Mouse (Mus musculus) lung, postnatal 4 days (tissue): ENCODE measurements at regions not wholly inside any gene's neighbourhood (a gene's known extent, or its start where the extent isn't known, plus 50 kb on each side); places are given as distances from the start of the nearest gene placed in this dataset.

ENCODE experiments used
- DNase-seq, 2 experiments: peaks; one replicate each; pipeline ENCODE4 v3.0.0; 2021

DNA sequence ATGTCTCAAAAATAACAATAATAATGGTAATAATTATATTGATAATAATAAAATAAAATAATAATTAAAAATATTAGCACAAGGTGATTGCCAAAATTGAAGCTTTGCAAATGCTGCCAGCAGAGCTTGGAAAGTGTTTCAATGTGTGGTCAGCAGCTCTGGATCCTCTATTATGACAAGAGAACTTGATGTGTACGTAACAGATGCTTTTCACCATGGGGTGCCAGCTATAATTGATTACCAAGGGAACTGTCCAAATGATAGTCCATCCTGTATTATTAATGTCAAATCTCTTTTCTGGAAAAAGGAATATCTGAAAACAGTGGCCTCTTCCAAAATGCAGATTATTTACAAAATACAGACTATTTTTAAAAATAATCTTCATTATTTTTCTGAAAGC is 419.2 kb downstream of the Plk2 start:
- DNase-seq: no peak

DNA sequence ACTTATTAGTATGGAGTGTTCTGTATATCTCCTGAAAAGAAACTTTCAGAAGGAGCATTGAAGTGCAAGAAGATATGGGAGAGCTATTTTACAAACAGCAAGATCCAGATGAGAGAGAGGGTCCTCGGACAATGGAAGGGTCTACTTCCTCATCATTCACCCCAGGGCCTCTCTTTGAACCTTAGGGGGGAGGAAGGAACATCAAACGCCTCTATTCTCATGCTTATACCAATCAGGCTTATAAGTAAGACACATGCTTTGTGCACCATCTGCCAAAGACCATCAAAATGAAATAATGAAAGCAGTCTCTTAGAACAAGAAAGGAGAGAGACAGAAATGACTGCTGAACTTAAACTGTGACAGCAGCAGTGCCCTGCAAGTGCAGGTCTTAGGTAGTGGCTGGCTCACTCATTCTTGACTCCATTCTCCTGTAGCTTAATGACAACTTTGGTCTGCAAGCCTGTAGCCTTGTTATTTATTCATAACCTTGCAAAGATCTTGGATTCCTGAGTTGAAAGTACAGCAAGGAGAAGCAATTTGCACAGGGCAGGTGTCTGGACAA is 424.5 kb downstream of the Plk2 start:
- no peak for DNase-seq

DNA sequence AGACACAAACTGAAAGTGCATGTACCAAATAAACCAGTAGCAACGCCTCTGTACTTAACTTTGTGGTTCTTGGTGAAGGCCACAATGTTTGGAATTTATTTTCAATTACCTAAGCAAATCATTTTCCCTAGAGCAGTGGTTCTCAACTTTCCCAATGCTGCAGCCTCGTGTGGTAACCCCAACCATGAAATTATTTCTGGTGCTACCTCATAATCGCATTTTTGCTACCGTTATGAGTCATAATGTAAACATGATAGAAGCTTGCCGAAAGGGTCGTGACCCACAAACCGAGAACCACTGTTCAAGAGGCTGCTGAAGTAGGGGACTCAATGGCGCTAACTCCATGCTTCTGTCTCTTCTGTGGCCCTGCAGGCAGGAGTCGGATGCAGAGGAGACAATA is 429.9 kb upstream of the Actbl2 start:
- DNase-seq: no peak

DNA sequence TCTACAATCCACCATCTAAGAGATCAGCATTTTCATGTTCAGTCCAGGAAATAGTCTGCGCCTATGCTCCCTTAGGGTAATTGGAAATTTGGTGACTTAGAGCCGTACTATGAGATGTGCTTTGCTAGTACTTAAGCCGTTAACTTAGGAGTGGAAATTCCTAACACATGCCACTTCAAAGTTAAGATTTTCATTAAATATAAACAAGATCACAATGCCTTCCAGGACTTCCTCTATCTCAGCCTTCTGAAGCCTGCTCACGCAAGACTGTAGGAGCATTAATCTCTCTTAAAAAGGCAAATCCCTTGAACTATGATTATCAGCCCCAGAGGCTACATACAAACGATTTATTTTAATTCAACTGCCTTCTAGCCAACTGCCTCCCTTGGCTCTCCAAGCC is 422.4 kb upstream of the Actbl2 start:
- DNase-seq: no peak

DNA sequence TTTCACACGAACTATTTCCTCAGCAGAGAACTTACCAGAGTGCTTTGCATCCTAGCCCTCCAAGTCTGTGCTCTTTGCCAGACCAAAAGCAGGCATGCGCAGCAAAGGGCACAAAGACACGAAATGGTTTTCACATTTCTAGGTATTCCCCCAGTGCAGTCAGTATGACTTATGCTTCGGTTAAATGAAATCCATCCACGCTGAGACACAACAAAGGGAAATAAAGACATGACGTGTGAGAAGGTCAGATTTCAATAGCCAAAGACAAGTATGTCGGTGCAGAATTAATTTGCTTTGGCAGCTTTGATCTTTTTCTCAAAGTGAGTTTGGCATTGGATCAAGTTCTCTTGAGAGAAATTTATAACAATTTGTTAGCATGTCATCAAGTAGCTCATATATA is 417.9 kb upstream of the Actbl2 start:
- DNase-seq: no peak

DNA sequence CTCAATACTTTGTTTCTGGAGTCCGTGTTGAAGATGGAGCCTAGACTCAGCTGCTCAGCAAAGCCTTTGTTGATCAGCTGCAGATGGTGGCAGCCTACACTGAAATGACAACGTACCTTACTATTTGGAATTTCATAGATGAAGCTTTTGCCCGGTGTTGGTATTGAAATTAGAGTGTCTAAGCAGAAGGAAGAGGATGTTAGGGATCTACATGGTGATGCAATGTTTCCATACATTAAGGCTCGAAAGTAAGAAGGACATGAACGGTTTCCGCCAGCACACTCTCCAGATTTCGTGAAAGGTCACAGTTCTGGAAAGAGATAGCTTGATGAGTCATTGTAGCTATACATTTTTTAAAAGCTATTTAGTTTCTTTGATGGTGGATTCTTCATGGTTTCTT is 412.9 kb upstream of the Actbl2 start:
- no peak for DNase-seq

DNA sequence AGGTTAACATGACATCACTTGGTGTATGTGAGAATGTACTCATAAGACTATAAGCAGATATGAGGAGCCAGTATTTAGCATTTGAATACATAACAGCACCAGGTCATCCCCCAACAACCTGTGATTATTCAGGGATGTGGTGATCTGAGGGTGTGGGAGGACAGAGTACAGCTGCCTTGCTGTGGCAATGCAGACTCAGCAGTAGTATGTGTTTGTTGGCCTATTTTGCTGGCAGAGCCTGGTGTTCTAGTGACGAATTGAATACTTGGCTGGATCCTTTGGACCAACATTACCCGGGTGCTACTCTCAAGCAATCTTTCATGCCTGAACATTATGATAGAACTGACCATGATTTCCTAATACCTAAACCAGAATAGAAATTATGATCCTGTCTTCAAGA is 409.1 kb upstream of the Actbl2 start:
- peak; percentile 49 to 81 for DNase-seq

DNA sequence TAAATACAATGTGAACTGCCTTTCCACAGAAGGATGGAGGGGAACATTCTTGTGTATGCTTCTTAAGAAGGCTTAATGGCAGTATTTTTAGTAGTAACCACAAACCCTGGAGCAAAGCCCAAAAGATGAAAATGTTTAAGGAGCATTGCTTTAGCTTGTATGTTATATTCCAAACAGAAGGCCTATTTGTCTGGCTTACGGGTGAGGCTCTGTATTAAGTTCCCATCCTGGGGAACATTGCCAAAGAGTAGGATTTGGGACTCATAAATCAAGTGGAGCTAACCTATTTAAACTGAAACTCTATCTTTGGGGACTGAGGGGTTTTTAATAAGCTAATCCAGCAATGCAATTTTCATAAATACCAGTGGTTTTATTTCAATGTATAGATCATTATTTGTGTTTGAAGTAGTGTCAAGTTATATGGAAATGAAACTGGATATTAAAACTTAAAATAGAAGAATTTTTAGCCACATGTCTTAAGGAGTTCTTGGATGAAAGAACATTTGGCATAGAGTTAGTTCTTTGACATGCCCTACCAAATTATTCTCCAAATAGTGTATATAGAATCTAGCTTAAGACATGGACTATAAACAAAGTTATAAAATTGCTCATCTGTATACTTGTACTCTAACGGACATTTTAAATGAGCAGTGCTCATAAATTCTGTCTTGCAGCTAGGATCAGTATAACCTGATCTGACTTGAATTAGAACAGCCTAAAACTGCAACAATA is 401.7 kb upstream of the Actbl2 start:
- no peak for DNase-seq

DNA sequence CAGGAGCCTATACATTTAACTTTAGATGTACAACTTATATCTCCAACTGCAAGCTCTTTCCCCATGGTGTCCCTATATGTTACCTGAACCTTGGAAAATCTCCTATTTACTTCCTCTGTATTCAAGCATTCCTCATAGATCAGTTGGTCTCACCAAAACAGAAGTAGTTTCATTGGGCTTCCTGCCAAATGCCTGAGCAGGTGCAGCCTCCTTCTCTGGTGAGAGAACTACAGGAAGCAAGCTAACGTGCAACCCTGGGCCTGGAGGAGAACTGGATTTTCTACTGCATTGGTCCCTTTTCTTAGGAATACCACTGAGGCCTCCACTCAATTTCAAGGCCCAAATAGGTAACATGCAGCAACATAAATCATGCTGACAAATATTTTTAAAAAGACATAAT is 400.6 kb upstream of the Actbl2 start:
- DNase-seq: peak in 1 of 2 experiments; percentile 8

DNA sequence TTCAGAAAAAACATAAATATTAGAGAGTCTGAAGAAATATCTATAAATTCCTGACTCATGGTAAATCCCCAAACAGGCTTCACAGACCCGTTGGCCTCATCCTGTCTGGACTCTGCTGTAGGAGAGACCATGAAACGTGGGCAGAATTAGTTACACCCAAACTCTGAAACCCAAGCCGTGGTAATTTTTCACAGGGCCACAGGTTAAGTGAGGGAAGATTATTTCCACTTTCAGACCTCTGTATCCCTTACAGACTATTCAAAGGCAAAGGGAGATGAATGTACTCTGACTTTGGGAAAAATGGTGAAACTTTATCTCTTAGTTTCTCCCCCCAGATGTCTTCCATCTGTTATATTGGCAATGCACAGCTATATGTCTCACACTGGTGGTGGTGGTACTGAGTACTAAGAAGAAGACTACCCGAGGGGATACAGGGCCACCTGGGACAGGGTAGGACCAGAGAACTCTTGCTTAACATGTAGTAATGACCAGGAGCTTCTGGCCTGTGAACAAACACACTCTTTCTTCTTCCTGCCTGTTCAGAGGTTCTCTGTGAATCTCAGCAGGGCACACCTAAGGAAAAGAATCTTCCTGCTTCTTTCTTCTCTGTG is 388.8 kb upstream of the Actbl2 start:
- DNase-seq: no peak

DNA sequence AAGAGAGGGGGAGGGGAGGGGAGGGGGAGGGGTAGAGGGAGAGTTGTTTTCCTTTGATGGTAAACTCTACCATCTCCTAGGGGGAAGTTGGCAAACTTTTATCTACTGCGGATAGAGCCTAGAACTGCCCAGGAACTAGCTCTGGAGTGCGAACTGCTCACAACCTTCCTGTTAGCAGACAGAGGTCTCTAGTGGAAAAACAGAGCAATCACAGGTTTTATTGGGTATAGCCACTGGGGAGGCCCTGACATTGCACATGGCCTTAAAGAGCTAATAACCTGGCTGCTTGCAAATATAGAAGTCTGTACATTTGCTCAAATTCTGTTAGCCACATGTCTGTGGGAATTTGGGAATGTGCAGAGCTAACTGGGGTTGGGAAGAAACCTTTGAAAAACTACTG is 388.1 kb upstream of the Actbl2 start:
- DNase-seq: peak in 1 of 2 experiments; percentile 24

DNA sequence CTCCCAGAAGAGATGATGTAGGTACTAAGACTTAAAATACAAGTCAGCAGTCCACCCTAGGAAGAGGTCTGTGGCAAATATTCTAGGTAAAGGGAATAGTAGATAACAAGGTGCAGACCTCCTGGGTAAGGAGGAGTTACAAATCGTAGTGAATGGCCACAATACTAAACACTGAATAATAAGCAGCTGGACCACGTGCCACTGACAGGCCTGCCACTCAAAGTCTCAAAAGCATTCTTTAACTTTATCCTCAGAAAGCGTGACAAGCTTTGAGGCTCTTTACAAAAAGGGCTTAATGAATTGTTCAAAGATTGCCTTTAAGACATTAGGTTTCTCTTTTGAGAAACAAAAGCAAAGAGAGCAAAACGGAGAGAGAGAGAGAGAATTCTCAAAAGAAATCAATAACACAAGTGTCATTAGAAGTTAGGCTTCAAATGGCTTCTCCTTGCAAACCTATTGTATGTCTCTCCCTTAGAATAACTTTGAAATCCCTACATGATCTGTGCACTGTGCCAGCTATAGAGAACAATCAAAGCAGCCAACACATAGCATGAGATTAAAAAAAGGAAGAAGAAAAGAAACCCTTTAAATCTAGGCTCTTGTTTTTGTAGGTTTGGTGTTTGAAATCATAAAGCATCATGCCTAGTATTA is 383.6 kb upstream of the Actbl2 start:
- no peak for DNase-seq

DNA sequence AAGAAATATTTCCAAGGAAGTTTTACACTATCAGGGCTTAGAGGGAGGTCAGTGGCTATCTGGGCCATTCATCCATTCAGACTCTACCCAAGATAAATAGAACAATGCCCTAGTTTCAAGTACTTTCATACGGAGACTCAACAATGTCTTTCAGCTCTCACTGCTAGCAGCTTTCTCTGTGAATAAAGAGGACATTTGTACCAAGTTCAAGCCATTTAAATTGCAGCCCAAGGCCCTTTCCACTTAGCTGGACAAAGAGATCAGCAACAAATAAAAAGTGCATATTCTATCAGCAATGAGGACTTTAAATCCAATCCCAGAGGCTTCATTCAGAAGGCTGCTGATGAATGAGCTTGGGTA is 383.1 kb upstream of the Actbl2 start:
- DNase-seq: no peak

DNA sequence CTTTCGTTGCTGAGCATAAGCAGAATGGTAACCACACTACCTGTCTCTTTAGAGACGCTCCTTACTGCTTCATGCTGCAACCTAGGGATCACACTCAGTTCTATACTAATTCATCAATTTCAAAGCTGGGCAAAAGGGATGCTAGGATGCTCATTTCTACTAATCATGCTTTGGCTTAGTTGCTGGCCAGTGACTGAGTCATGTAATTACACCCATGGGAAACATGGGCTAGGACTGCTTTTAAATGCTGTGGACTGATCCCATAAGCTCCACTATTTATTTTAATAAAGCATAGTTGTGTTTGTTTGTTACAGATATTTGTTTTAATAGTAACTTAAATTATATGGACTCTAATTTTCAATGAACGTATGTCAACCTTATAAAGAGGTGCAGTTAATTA is 373.2 kb upstream of the Actbl2 start:
- no peak for DNase-seq

DNA sequence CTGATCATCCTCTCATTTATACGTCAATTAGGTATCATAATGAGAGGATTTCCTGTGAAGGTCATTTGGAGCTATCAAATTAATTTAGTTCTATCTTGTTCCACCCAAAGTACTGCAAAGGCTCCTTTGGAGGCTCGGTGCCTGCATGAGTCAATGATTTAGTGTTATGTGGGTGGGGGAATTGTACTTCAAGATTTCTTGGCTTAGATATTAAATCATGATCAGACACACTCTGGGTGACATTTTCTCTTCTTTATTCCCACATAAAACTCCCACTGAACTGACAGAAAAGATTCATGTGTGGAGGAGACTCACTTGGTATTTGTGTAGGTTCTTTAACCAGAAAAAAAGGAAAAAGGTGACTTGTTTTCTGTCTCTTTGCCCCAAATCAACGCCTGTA is 372.6 kb upstream of the Actbl2 start:
- DNase-seq: no peak

DNA sequence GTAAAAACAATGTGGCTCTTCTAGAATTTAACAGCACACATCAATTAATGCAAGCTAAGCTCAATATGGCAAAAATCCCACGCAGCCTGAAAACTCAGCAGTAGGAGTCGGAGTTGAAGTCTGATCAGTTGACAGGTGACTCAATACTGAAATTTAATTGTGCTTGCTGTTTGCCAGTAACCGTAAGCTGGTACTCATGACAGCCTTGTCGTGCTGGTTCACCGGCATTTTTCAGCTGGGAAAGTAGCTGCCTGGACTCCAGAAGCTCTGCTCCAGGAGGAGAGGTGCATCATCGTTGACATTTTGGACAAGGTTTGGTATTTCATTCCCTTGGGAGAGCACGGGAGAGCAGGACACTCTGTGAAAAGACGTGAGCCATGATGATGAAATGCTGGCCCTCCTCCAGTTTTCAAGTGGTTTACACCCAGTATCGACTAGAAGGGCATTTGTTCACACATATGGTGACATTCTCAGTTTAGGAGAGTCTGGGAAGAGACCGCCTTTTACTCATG is 372.1 kb upstream of the Actbl2 start:
- DNase-seq: no peak

DNA sequence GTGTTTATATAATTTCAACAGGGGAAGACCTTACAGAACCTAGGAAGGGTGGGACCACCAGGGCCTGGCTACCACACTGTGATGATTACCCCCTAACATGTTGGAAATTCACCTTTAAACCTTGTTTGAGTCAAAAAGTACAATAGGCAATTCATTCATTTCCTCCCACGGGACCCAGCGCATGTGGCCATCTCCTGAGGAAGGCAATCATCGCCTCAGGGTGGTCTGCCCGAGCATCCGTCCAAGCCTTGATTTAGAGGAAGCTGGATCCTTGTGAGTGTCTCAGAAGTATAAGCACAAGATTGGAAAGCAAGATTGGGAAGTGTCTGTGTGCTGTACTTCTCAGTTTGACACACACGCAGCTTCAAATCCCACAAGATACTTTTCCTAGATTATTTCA is 360.9 kb upstream of the Actbl2 start:
- DNase-seq: peak; percentile 22 to 50

DNA sequence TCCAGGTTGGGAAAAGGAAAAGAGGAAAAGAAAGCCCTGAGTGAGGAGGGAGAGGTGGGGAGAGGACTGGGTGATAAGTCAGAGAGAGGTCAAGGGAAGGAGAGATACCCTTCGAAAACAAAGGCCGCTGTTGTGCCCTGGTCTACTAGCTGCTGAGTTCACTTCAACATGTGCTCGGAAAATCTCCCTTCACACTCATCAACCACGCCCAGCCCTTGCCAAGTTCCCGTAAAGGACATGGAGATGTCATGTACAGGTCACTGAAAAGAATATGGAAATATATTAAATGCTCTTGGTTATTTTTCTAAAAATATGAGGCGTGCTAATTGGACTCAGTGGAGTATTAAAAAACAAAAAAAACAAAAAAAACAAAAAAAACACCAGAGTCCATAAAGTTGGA is 359.5 kb upstream of the Actbl2 start:
- DNase-seq: no peak

DNA sequence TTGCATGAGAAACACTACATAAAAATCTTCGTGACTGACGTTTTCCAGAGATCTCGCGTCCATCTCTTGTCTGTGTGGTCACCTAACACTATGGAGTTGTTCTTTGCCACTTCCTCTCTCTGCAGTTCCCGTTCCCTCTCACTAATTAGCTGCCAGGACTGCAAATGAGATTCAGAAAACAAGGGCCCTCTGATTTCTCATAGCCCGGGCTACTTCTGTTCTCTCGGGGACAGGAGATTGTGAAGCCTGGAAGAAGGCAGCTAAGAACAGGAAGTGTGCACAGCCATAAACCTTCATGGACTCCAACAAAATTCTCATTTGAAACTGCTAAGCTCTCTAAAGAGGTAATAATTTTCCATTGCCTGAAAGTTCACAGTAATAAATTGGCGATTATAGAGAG is 358.9 kb upstream of the Actbl2 start:
- DNase-seq: peak in 1 of 2 experiments; percentile 9

DNA sequence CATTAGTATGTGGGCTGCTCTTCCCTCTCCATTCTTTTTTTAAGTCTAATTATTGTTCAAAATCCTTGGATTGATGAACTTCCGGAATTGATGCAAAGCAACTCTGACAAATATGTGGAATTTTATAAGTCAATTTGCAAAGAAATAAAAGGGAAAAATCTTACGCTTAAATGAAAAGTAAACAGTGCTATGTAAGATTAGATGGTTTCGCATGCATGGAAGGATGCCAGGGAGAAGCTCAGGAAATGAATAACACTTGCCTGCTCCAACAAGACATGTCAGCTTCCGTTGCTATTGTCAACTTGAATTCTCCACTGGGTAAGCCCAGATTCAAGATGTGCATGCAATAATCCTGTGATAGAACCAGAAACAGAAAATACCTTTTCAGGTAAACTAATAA is 357.2 kb upstream of the Actbl2 start:
- peak in 1 of 2 experiments; percentile 32 for DNase-seq

DNA sequence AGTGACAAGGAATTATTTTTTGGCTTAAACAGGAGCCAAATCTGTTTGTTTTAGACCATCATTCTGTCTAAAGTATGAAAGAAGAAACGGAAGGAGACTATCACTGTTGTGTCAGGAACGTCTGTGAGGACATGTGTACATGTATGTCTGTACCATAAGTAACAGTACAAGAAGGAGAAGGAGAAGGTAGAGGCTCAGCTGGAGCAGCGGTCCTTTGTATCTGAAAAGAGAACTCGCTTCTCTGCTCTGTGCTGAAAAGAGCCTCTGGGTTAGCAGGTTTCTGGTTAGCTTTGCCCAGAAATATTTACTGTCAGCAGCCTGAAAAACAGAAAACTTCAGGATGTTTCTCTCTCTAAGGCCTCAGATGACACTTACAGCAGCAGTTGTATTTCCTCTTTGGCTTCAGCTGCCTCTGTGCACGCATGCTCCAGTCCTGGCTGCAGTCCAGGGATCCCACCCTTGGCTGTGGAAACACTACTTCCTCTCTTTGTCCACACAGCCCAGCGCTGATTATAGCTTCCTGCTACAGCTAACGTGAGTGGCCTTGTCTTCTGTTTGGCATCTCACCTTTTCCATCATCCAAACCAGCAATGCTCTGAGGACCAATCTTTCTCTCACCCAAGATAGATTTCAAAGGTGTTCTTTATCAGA is 351.7 kb upstream of the Actbl2 start:
- peak; percentile 93 to 95 for DNase-seq

DNA sequence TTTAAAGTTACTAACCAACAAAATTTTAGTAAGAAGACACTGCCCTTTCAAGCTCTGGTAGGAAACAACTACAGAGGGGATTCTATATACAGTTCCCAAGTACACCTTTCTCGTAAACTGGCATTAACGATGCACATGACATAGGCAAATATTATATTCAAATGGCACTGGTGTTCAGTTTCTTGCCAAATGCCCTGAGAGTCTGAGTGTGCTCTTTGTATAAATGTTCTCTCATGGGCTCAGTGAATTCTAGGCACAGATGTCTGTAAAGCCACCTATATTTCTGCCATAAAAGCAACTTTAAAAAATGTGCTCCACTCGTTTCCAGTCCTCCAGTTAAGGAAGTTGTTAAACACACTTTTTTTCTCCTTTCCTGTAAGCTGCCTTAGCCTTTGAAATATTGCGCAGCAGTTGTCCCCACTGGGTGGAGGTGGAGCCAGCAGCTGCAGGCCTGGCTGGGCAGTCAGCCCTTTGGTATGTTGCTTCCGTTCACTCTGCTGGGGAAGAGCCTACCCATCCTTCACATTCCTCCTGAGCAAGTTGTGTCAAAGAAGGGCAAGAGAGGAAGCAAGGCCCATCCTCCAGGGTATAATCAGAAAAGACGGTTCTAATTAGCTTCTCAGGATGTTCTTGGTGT is 347.4 kb upstream of the Actbl2 start:
- peak; percentile 58 to 75 for DNase-seq

DNA sequence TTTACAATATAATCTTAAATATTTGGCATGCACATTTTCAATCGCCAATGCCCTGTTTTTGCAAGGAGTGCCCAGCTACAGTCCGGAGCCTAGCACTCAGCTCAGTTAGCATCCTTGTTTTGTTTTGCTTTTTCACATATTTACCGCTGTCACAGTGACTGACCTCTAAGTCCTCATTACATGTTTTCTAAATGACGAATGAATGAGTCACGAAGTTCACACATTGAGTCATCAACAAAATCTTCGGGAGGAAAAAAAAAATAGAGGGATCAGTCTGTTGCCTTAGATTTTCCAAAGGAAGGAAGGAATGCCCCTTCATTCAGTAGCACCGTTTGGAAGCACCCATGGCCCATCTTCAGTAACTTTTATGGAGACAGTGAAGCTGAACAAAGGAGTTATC is 342.9 kb upstream of the Actbl2 start:
- DNase-seq: no peak
